11 mouse cellular contexts compared by ENCODE assay signal in the genomic region with DNA sequence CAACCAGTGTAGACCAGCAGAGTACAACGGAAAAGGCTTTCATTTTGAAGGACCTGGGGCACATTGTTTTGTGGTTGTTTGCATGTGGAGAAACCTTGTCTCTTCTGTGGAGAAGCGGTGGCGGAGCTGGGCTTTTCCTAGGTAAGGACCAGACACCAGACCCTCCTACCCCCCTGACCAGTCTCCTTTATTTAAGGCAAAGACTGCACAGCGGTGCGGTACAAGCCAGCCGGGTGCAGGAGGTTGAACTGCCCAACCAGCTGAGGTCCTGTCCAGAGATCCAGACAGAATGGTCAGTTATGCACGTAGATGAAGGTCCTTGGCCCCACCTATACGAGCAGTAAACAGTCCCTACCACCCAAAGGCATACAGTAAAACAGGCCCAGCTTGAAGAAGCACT. TPM values are rescaled to one million over a fixed set of nuclear protein-coding genes. Genes with fewer than 3 reads are reported as not detected.
DNase-seq lines count a peak whose midpoint lies in the region; ATAC-seq lines count a peak whose summit lies in the region.
"Had no signal": no experiment of that assay in that cellular context is flagged by ENCODE, and none has a peak within 500 bp of the region (broad histone marks: within the 10 kb centered on the region; RNA-seq: fewer than 3 reads in every experiment).

No protein-coding gene starts in this region.

- ATAC-seq in heart, embryonic 12.5 days (ENCODE audit: insufficient number of reproducible peaks, low FRiP score), result no peak
- ATAC-seq in hindbrain, embryonic 11.5 days (ENCODE audit: low FRiP score), result no peak
- no peak for ATAC-seq in midbrain, embryonic 12.5 days (ENCODE audit: low FRiP score, low read depth)

- H3K9me3 ChIP-seq in heart, embryonic 12.5 days (replicated peaks), result no peaks in the 10 kb centered on the region
- no peaks in the 10 kb centered on the region for H3K9me3 ChIP-seq in hindbrain, embryonic 11.5 days (ENCODE audit: control insufficient read depth, low read length)
- H3K9me3 ChIP-seq in midbrain, embryonic 12.5 days, result no peaks in the 10 kb centered on the region

- intact Hi-C loops in heart, postnatal 25 days (cut with DNase I), result loop anchor here (5.0 kb wide), 1 partner anchor 134 kb away; no protein-coding TSS in a partner anchor
- intact Hi-C loops in gastrocnemius, postnatal 14 days (cut with DNase I; ENCODE audit: low total_unique reads), result no loop called here

- peak overlapping the region; percentile 72 for H3K4me2 ChIP-seq in heart, embryonic 12.5 days
- H3K4me2 ChIP-seq in hindbrain, embryonic 11.5 days (replicated peaks; ENCODE audit: low read depth, low read length), result peak overlapping the region; percentile 53
- H3K4me2 ChIP-seq in midbrain, embryonic 12.5 days (replicated peaks), result peak overlapping the region; percentile 62

- H3K4me3 ChIP-seq in heart, embryonic 12.5 days, result peak overlapping the region; percentile 43
- no peak overlapping the region for H3K4me3 ChIP-seq in hindbrain, embryonic 11.5 days (ENCODE audit: low read depth, low read length)
- peak overlapping the region; percentile 42 for H3K4me3 ChIP-seq in midbrain, embryonic 12.5 days

- H3K36me3 ChIP-seq in heart, embryonic 12.5 days, result no peaks in the 10 kb centered on the region
- no peaks in the 10 kb centered on the region for H3K36me3 ChIP-seq in hindbrain, embryonic 11.5 days (ENCODE audit: control insufficient read depth, insufficient read depth, low read length)
- H3K36me3 ChIP-seq in midbrain, embryonic 12.5 days, result no peaks in the 10 kb centered on the region

- H3K27me3 ChIP-seq in heart, embryonic 12.5 days (replicated peaks), result peaks cover 90% of the 10 kb centered on the region
- peaks cover 78% of the 10 kb centered on the region for H3K27me3 ChIP-seq in hindbrain, embryonic 11.5 days (ENCODE audit: control insufficient read depth, insufficient read depth, low read length)
- H3K27me3 ChIP-seq in midbrain, embryonic 12.5 days, result peaks cover 98% of the 10 kb centered on the region

- WGBS in heart, embryonic 12.5 days, result 5% methylated on average over 8 of the region's 8 CpGs
- WGBS in hindbrain, embryonic 11.5 days, result 1% methylated on average over 8 of the region's 8 CpGs
- 3% methylated on average over 8 of the region's 8 CpGs for WGBS in midbrain, embryonic 12.5 days

- H3K27ac ChIP-seq in heart, embryonic 12.5 days (ENCODE audit: poor library complexity, severe bottlenecking), result no peak overlapping the region
- no peak overlapping the region for H3K27ac ChIP-seq in hindbrain, embryonic 11.5 days (ENCODE audit: low read depth, low read length)
- H3K27ac ChIP-seq in midbrain, embryonic 12.5 days (replicated peaks), result no peak overlapping the region

- peaks cover 34% of the 10 kb centered on the region for H3K4me1 ChIP-seq in heart, embryonic 12.5 days (replicated peaks)
- H3K4me1 ChIP-seq in hindbrain, embryonic 11.5 days (replicated peaks; ENCODE audit: control insufficient read depth, insufficient read depth, low read length), result peaks cover 12% of the 10 kb centered on the region; the same call in 1 of the 2 replicates
- H3K4me1 ChIP-seq in midbrain, embryonic 12.5 days, result peaks cover 28% of the 10 kb centered on the region

- DNase-seq in heart, postnatal 25 days (ENCODE audit: low spot score), result no peak
- DNase-seq in R1 (ENCODE audit: low read depth, low spot score), result peak; percentile 51
- peak; percentile 60 for DNase-seq in hindbrain, embryonic 11.5 days (ENCODE audit: low spot score)
- no peak for DNase-seq in layer of hippocampus, adult 9-10 months (ENCODE audit: low spot score)
- no peak for DNase-seq in layer of hippocampus, adult 9-11 months
- no peak for DNase-seq in gastrocnemius, postnatal 14 days
- DNase-seq: left cerebral cortex, postnatal 4 days; thymus, postnatal 14 days had no signal

- H3K9ac ChIP-seq in heart, embryonic 12.5 days, result 0 out of 2 replicates have a peak overlapping the region, but pooled peaks have one; percentile 25
- no peak overlapping the region for H3K9ac ChIP-seq in hindbrain, embryonic 11.5 days (ENCODE audit: low read depth, low read length)
- no peak overlapping the region for H3K9ac ChIP-seq in midbrain, embryonic 12.5 days (replicated peaks)

RNA-seq across cellular contexts. Expression of a gene that starts 2.4 kb away (rescaled TPM):
- 3.9 and 4.0 TPM in 2 replicates for polyA plus RNA-seq in heart, embryonic 12.5 days (2016; fragmentation: Nextera tagmentation; extraction: Ambion mirVana)
- total RNA-seq in heart, postnatal 25 days (2021), result not detected
- polyA plus RNA-seq in hindbrain, embryonic 11.5 days (2014; fragmentation: Nextera tagmentation; extraction: Ambion mirVana), result 1.3 and 3.0 TPM in 2 replicates
- polyA plus RNA-seq in midbrain, embryonic 12.5 days (2016; fragmentation: Nextera tagmentation; extraction: Ambion mirVana), result 0.25 and 0.55 TPM in 2 replicates
- total RNA-seq in gastrocnemius, postnatal 14 days (2021), result not detected
- total RNA-seq: heart, postnatal 14 days; left cerebral cortex, postnatal 4 days had no signal

RNA-seq across cellular contexts. Expression of a gene that starts 10.1 kb away (rescaled TPM):
- polyA plus RNA-seq in heart, embryonic 12.5 days (2016; fragmentation: Nextera tagmentation; extraction: Ambion mirVana), result not detected in 2 replicates
- not detected for total RNA-seq in heart, postnatal 25 days (2021)
- polyA plus RNA-seq in hindbrain, embryonic 11.5 days (2014; fragmentation: Nextera tagmentation; extraction: Ambion mirVana), result 0.50 and 1.6 TPM in 2 replicates
- polyA plus RNA-seq in midbrain, embryonic 12.5 days (2016; fragmentation: Nextera tagmentation; extraction: Ambion mirVana), result not detected in 2 replicates
- not detected for total RNA-seq in gastrocnemius, postnatal 14 days (2021)
- total RNA-seq: heart, postnatal 14 days; left cerebral cortex, postnatal 4 days had no signal

RNA-seq across cellular contexts. Expression of a gene that starts 28.1 kb away (rescaled TPM):
- not detected in 2 replicates for polyA plus RNA-seq in heart, embryonic 12.5 days (2016; fragmentation: Nextera tagmentation; extraction: Ambion mirVana)
- not detected for total RNA-seq in heart, postnatal 25 days (2021)
- polyA plus RNA-seq in hindbrain, embryonic 11.5 days (2014; fragmentation: Nextera tagmentation; extraction: Ambion mirVana), result 4.6 and 5.3 TPM in 2 replicates
- polyA plus RNA-seq in midbrain, embryonic 12.5 days (2016; fragmentation: Nextera tagmentation; extraction: Ambion mirVana), result 5.6 and 8.7 TPM in 2 replicates
- under 1 TPM in 1 of 2 experiments, not detected in 1; 0.06 TPM for total RNA-seq in gastrocnemius, postnatal 14 days (2021)
- total RNA-seq: heart, postnatal 14 days had no signal

RNA-seq across cellular contexts. Expression of a gene that starts 52.6 kb away (rescaled TPM):
- polyA plus RNA-seq in heart, embryonic 12.5 days (2016; fragmentation: Nextera tagmentation; extraction: Ambion mirVana), result not detected in 2 replicates
- total RNA-seq in heart, postnatal 25 days (2021), result not detected
- polyA plus RNA-seq in hindbrain, embryonic 11.5 days (2014; fragmentation: Nextera tagmentation; extraction: Ambion mirVana), result 1.2 TPM in 2 replicates
- 0.16 and 0.17 TPM in 2 replicates for polyA plus RNA-seq in midbrain, embryonic 12.5 days (2016; fragmentation: Nextera tagmentation; extraction: Ambion mirVana)
- total RNA-seq in gastrocnemius, postnatal 14 days (2021), result not detected

Comparison
In these comparisons a context has a peak if more than half of its experiments do, and no peak if none do; other contexts are left out.
1. DNase-seq: peak in R1 (single experiment) and hindbrain, embryonic 11.5 days (single experiment); none in heart, postnatal 25 days (single experiment), layer of hippocampus, adult 9-10 months (single experiment), layer of hippocampus, adult 9-11 months (single experiment) and gastrocnemius, postnatal 14 days (single experiment).
2. Peak in every context shown above with its lines, with median percentiles within 50 percentile points of each other: H3K4me2 ChIP-seq.